Mouse (Mus musculus) limb, embryonic 14.5 days (tissue): Measurements from ENCODE around the gene Olfr1247. TPM values are rescaled to one million over a fixed set of nuclear protein-coding genes. Genes with fewer than 3 reads are reported as not detected.

Experiments
- polyA plus RNA-seq, 2 experiments: library from polyadenylated mRNA; depleted of rRNA in 1 of 2; stranded (reverse) in 1 of 2; unstranded in 1 of 2; fragments of >200 nt; fragmentation: Nextera tagmentation in 1 of 2; extraction: Ambion mirVana in 1 of 2; gene quantifications; 2 replicates each; pipeline versions ENCODE4 v1.2.1 to v1.2.3; 2012 to 2014

The Olfr1247 gene
- polyA plus RNA-seq, 2 experiments: not detected

Other genes starting within 250 kb of the Olfr1247 start
- not detected in 2 replicates for gene Olfr1234, start 249.3 kb downstream of the Olfr1247 start, polyA plus RNA-seq (2012; rRNA removed)
- not detected in 2 replicates for gene Olfr1234, start 249.3 kb downstream of the Olfr1247 start, polyA plus RNA-seq (2014; fragmentation: Nextera tagmentation; extraction: Ambion mirVana)
- gene Olfr1238, start 204.5 kb downstream of the Olfr1247 start, polyA plus RNA-seq (2012; rRNA removed): not detected in 2 replicates
- gene Olfr1238, start 204.5 kb downstream of the Olfr1247 start, polyA plus RNA-seq (2014; fragmentation: Nextera tagmentation; extraction: Ambion mirVana): not detected in 2 replicates
- not detected in 2 replicates for gene Olfr1239, start 193.7 kb downstream of the Olfr1247 start, polyA plus RNA-seq (2012; rRNA removed)
- not detected in 2 replicates for gene Olfr1239, start 193.7 kb downstream of the Olfr1247 start, polyA plus RNA-seq (2014; fragmentation: Nextera tagmentation; extraction: Ambion mirVana)
- gene Olfr1240, start 171.1 kb downstream of the Olfr1247 start, polyA plus RNA-seq (2012; rRNA removed): not detected in 2 replicates
- not detected in 2 replicates for gene Olfr1240, start 171.1 kb downstream of the Olfr1247 start, polyA plus RNA-seq (2014; fragmentation: Nextera tagmentation; extraction: Ambion mirVana)
- gene Olfr1241, start 127.0 kb downstream of the Olfr1247 start, polyA plus RNA-seq (2012; rRNA removed): not detected in 2 replicates
- gene Olfr1241, start 127.0 kb downstream of the Olfr1247 start, polyA plus RNA-seq (2014; fragmentation: Nextera tagmentation; extraction: Ambion mirVana): not detected in 2 replicates
- not detected in 2 replicates for gene Olfr1242, start 115.8 kb downstream of the Olfr1247 start, polyA plus RNA-seq (2012; rRNA removed)
- gene Olfr1242, start 115.8 kb downstream of the Olfr1247 start, polyA plus RNA-seq (2014; fragmentation: Nextera tagmentation; extraction: Ambion mirVana): not detected in 2 replicates
- gene Olfr1243, start 82.6 kb downstream of the Olfr1247 start, polyA plus RNA-seq (2012; rRNA removed): not detected in 2 replicates
- gene Olfr1243, start 82.6 kb downstream of the Olfr1247 start, polyA plus RNA-seq (2014; fragmentation: Nextera tagmentation; extraction: Ambion mirVana): not detected in 2 replicates
- gene Olfr1245, start 35.7 kb downstream of the Olfr1247 start, polyA plus RNA-seq (2012; rRNA removed): not detected in 2 replicates
- gene Olfr1245, start 35.7 kb downstream of the Olfr1247 start, polyA plus RNA-seq (2014; fragmentation: Nextera tagmentation; extraction: Ambion mirVana): not detected in 2 replicates
- gene Olfr1246, start 21.0 kb downstream of the Olfr1247 start, polyA plus RNA-seq (2012; rRNA removed): not detected in 2 replicates
- gene Olfr1246, start 21.0 kb downstream of the Olfr1247 start, polyA plus RNA-seq (2014; fragmentation: Nextera tagmentation; extraction: Ambion mirVana): not detected in 2 replicates
- not detected in 2 replicates for gene Olfr1248, start 4.1 kb upstream of the Olfr1247 start, polyA plus RNA-seq (2012; rRNA removed)
- not detected in 2 replicates for gene Olfr1248, start 4.1 kb upstream of the Olfr1247 start, polyA plus RNA-seq (2014; fragmentation: Nextera tagmentation; extraction: Ambion mirVana)
- gene Olfr1249, start 20.9 kb upstream of the Olfr1247 start, polyA plus RNA-seq (2012; rRNA removed): not detected in 2 replicates
- not detected in 2 replicates for gene Olfr1249, start 20.9 kb upstream of the Olfr1247 start, polyA plus RNA-seq (2014; fragmentation: Nextera tagmentation; extraction: Ambion mirVana)
- not detected in 2 replicates for gene Olfr1250, start 47.3 kb upstream of the Olfr1247 start, polyA plus RNA-seq (2012; rRNA removed)
- gene Olfr1250, start 47.3 kb upstream of the Olfr1247 start, polyA plus RNA-seq (2014; fragmentation: Nextera tagmentation; extraction: Ambion mirVana): not detected in 2 replicates
- not detected in 2 replicates for gene Olfr1251, start 57.8 kb upstream of the Olfr1247 start, polyA plus RNA-seq (2012; rRNA removed)
- gene Olfr1251, start 57.8 kb upstream of the Olfr1247 start, polyA plus RNA-seq (2014; fragmentation: Nextera tagmentation; extraction: Ambion mirVana): not detected in 2 replicates
- gene Olfr1252, start 110.9 kb upstream of the Olfr1247 start, polyA plus RNA-seq (2012; rRNA removed): not detected in 2 replicates
- gene Olfr1252, start 110.9 kb upstream of the Olfr1247 start, polyA plus RNA-seq (2014; fragmentation: Nextera tagmentation; extraction: Ambion mirVana): not detected in 2 replicates
- not detected in 2 replicates for gene Olfr1253, start 143.0 kb upstream of the Olfr1247 start, polyA plus RNA-seq (2012; rRNA removed)
- not detected in 2 replicates for gene Olfr1253, start 143.0 kb upstream of the Olfr1247 start, polyA plus RNA-seq (2014; fragmentation: Nextera tagmentation; extraction: Ambion mirVana)
- not detected in 2 replicates for gene Olfr1254, start 179.5 kb upstream of the Olfr1247 start, polyA plus RNA-seq (2012; rRNA removed)
- gene Olfr1254, start 179.5 kb upstream of the Olfr1247 start, polyA plus RNA-seq (2014; fragmentation: Nextera tagmentation; extraction: Ambion mirVana): not detected in 2 replicates
- gene Olfr1255, start 197.9 kb upstream of the Olfr1247 start, polyA plus RNA-seq (2012; rRNA removed): not detected in 2 replicates
- gene Olfr1255, start 197.9 kb upstream of the Olfr1247 start, polyA plus RNA-seq (2014; fragmentation: Nextera tagmentation; extraction: Ambion mirVana): not detected in 2 replicates
- not detected in 2 replicates for gene Olfr1256, start 227.4 kb upstream of the Olfr1247 start, polyA plus RNA-seq (2012; rRNA removed)
- not detected in 2 replicates for gene Olfr1256, start 227.4 kb upstream of the Olfr1247 start, polyA plus RNA-seq (2014; fragmentation: Nextera tagmentation; extraction: Ambion mirVana)
- not detected in 2 replicates for gene Olfr48, start 234.1 kb upstream of the Olfr1247 start, polyA plus RNA-seq (2012; rRNA removed)
- not detected in 2 replicates for gene Olfr48, start 234.1 kb upstream of the Olfr1247 start, polyA plus RNA-seq (2014; fragmentation: Nextera tagmentation; extraction: Ambion mirVana)